Mouse (Mus musculus): Measurements from ENCODE around the gene Npm1. TPM values are rescaled to one million over a fixed set of nuclear protein-coding genes. Genes with fewer than 3 reads are reported as not detected.
A peak's percentile ranks its signal among the peaks of the same experiment; 100 is the strongest.

Npm1 gene
- total RNA-seq (2021), result 100 to 1,000 TPM; 225 to 246 TPM
- long read RNA-seq, transcript Npm1-204 (10 exons, 1,157 nt), result minor isoform, 6 of 185 reads
- long read RNA-seq, transcript Npm1-201 (11 exons, 1,633 nt), result major isoform, 157 of 185 reads
- long read RNA-seq, partial matches to known transcripts, result 14 of 185 reads
- long read RNA-seq, other reads (novel, unspliced or antisense), result 8 of 185 reads

GRCm38 (mm10) chr11:33162998-33163506, at the start of gene Npm1:
Npm1 (minus strand) TSS chr11:33163206.
- DNase-seq (ENCODE audit: low spot score in 2 of 2), result peak; percentile 99

DNA sequence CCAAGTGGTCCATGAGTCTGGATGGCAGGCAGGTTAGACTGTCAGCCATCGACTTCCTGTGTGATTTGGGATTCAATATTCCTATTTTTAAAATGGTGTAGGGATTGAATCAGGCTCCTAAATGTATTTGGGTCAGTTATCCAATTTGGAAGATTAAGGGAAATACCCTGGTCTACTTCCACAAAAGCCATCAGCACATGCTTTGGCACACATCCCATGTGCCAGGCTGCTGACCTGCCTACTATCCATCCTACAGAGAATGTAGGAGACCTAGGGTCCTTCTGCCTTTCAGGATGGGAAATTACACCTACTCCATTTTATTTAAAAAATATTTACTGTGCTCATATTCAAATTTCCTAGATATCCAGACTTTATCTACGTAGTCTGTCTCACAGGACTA, 44.4 kb upstream of the Npm1 start:
- DNase-seq (ENCODE audit: low spot score in 2 of 2), result no peak

- no peak for DNase-seq (ENCODE audit: low spot score in 2 of 2)
Observed at GRCm38 (mm10) chr11:33204966-33205365, 42.0 kb upstream of the Npm1 start.

- DNase-seq (ENCODE audit: low spot score in 2 of 2), result peak in 1 of 2 experiments; percentile 22
Observed at GRCm38 (mm10) chr11:33204329-33204705, 41.3 kb upstream of the Npm1 start.

DNA sequence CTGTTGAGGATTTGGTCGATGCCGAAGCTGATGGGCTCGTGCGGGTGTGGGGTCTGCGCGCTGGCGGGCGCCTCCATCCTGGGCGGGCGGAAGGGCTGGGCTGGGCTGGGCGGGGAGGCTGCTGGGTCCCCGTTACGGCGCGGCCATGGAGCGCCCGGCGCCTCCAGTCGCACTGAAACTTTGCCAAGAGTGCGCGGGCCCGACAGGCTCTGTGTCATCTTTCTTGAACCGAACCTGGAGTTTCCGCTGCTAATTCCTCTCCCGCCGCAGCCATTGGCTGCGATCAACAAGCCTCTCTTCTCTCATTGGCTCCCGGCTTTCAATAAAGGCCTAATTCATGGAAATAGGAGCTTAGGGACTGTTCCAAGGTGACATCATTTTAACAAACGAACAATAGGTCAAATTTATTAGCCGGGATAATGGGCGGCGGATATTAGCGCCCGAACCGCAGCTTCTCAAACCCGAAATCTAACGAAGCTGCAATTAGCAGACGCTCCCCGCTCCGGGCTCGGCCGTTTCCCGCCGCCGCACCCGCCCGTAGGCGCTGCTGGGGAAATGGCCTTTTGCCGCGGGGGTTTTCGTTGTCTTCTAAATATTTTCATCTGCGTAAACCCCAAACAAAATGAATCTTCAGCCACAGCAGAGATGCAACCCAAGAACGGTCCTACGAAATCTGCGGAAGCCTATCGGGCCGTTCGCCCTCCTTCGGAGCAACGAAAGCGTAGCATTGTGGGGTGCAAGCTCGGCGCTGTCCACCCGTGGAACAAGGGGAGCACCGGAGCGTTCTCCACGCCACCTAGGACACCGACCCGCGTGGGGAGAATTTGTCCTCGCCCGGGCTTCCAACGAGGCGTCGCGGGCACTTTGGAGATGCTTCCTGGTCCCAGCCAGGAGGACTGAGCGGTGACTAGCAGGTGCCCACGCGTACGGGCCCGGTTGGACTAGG, 40.6 kb upstream of the Npm1 start, which contains the start of gene Tlx3:
Gene Tlx3, minus strand, starts transcription at position 207 of the 946 bp plus-strand sequence.
- peak; percentile 46 to 52 for DNase-seq (ENCODE audit: low spot score in 2 of 2)

DNA sequence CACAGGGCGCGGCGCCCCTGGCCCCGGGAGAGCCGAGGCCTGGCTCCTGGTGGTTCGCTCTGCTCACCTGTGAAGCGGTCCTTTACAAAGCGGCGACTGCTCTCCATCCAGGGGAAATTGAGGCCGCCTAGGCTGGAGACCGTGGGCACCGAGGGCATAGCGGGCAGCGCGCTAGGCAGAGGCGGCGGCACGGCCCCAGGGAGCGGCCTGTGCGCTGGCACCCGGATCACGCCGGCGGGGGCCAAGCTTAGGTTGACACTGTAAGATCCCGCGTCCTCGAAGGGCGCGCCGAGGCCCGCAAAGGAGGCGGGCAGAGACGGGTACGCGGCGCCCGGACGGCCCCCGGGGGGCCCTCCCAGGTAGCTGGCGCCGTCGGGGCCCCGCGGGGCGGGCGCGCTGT, 40.0 kb upstream of the Npm1 start:
- DNase-seq (ENCODE audit: low spot score in 2 of 2), result no peak

DNA sequence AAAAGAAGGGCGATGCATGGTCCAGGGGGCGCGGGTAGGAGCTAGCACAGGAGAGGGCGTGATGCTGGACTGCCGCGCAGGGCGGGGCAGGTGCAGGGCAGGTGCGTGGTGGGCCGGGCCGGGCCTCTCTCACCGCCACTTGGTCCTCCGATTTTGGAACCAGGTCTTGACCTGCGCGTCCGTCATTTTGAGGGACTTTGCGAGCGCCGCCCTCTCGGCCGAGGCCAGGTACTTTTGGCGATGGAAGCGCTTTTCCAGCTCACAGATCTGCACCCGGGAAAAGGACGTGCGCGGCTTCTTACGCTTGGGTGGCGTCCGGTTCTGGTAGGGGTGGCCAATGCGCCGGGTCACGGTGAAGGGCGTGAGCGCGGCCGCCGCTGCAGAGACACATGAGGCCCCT, 39.3 kb upstream of the Npm1 start:
- no peak for DNase-seq (ENCODE audit: low spot score in 2 of 2)

GRCm38 (mm10) chr11:33201626-33202010, 38.6 kb upstream of the Npm1 start:
- DNase-seq (ENCODE audit: low spot score in 2 of 2), result no peak

- DNase-seq (ENCODE audit: low spot score in 2 of 2), result peak in 1 of 2 experiments; percentile 27
Observed at GRCm38 (mm10) chr11:33200764-33201625, 38.0 kb upstream of the Npm1 start.

DNA sequence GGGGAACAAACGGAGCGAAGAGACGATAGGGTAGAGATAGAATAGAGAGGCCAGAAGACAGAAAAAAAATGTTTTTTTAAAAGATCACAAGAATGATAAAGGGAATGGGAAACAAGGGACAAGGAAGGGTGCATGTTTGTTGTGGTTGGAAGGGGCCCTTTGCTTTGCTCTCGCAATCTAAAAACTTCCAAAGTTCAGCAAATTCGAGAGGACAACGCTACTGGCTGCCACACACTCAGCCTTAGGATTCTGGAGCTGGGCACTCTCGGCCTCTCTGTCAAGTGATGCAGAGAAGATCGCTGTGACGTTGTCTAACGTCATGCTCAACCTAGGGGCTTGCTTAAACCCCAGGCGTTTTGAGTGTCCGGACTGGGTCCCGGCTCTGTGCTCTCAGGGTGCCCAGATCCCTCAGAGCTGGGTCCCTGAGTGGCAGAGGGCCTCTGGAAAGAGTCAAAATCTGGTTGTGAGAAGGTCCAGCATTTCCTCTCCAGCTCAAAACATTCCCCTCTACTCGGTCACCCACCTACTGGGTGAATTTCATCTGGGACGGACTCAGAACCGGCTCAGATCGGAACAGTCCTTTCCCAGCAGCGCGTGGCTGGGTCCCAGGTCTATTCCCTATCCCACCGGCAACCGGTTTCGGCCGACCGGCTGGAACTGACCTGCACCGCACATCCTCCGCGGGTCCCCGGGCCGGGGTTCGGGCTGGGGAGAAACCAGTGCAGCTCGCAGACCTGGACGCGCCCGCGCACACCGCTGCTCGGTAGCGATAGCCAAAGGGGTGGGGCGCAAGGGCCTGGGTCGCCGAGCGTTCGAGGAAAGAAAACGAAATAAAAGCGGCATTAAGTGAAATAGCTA, 37.1 kb upstream of the Npm1 start:
- DNase-seq (ENCODE audit: low spot score in 2 of 2), result peak in 1 of 2 experiments; percentile 14

DNA sequence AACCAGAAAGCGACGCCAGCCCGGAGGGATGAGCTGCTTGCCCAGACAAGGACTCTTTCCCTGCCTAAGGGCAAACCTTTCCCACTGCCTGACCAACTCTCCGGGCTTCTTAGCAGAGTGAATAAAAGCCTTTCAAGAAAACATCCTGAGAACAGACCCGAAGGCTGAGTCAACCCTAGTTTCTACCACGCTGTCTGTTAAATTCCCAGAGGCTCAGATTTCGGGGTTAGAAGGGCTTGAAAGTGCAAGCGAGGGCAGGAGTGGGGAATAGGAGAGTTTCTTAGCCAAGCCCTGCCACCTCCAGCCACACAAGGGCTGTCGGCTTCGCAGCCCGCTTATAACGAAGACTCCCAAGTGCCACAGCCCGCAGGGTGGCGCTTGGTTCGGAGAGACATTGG, 36.1 kb upstream of the Npm1 start:
- no peak for DNase-seq (ENCODE audit: low spot score in 2 of 2)

- DNase-seq (ENCODE audit: low spot score in 2 of 2), result no peak
Observed at GRCm38 (mm10) chr11:33198351-33199116, 35.5 kb upstream of the Npm1 start.

- no peak for DNase-seq (ENCODE audit: low spot score in 2 of 2)
Observed at GRCm38 (mm10) chr11:33197673-33198072, 34.7 kb upstream of the Npm1 start.

GRCm38 (mm10) chr11:33197133-33197514, 34.1 kb upstream of the Npm1 start:
- DNase-seq (ENCODE audit: low spot score in 2 of 2), result no peak

GRCm38 (mm10) chr11:33196447-33197132, 33.6 kb upstream of the Npm1 start:
- peak in 1 of 2 experiments; percentile 12 for DNase-seq (ENCODE audit: low spot score in 2 of 2)

- DNase-seq (ENCODE audit: low spot score in 2 of 2), result no peak
Observed at GRCm38 (mm10) chr11:33195531-33196446, 32.8 kb upstream of the Npm1 start.

DNA sequence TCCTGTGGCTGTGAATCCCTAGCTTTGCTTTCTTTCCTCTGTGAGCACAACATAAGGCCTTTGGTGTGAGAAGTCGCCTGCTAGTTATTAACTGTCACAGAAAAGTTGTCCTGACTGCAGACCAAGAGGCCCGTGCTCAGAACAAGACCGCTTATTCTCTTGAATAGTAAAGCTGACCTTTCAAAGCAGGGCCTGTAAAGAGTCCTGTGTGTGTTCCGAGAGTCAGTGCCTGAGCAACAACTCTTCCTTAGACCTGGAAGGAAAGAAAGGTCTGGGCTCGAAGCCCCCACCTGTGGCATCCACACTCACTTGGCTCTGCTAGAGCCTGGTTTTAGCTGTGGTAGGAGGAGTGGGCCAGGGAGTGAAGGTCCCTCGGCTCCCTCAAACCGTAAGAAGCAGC, 32.1 kb upstream of the Npm1 start:
- no peak for DNase-seq (ENCODE audit: low spot score in 2 of 2)

DNA sequence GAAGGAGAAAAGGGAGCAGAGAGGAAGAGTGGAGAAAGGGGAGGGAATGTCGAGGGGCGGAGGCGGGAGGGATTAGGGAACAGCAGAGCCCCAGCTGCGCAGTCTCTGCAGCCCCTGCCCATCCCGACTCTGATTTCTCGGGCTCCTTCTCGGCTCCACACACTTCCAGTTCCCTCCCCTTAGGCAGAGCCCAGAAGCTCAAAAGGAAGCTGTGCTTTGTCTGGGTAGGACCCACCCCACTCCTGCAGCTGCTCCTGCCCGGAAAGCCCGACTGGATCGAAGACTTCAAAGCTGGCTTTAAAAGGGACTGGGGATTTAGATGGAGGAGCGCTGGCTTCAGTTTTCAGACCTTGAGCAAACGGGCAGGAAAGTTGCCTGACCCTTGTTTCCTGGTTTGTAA, 30.7 kb upstream of the Npm1 start:
- DNase-seq (ENCODE audit: low spot score in 2 of 2), result no peak
